Mouse (Mus musculus): ENCODE data around the gene Gipc1.

GRCm38 (mm10) chr8:83619568-83620285 is 32.8 kb upstream of the Gipc1 start:
- TF ChIP-seq CTCF (IDR thresholded peaks at IDR 0.05; ENCODE audit: insufficient read depth, low read depth, low read length) (no peak), POLR2A (IDR thresholded peaks at IDR 0.05; ENCODE audit: insufficient read depth, low read depth, low read length) (no peak)

Measured in olfactory bulb, adult 2 months (tissue).